Mouse (Mus musculus): Measurements from ENCODE around the gene Myo15b. TPM values are rescaled to one million over a fixed set of nuclear protein-coding genes. Genes with fewer than 3 reads are reported as not detected.

The Myo15b gene
- polyA plus RNA-seq (2017; shearing (Covaris generic)): not detected

DNA sequence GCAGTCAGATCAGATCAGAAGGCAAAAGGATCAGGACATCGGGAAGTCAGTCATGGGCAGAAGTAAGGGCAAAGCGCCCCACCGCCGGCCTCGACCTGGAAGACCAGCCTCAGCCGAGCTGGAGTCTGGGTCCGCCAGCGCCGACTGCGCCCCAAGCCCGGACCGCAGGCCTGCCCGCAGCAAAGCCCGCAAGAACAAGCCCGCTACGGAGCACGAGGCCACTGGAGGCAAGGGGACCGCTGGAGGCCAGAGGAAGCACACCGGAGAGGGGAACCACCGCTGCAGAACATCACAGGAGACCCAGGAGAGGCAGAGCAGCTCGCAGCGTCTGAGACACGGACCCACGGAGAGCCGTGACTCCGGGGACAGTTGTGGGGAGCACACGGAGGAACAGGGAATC is at the start of gene Myo15b:
TSS of gene Myo15b (plus strand) at position 53 of the 400 bp plus-strand sequence.

DNA sequence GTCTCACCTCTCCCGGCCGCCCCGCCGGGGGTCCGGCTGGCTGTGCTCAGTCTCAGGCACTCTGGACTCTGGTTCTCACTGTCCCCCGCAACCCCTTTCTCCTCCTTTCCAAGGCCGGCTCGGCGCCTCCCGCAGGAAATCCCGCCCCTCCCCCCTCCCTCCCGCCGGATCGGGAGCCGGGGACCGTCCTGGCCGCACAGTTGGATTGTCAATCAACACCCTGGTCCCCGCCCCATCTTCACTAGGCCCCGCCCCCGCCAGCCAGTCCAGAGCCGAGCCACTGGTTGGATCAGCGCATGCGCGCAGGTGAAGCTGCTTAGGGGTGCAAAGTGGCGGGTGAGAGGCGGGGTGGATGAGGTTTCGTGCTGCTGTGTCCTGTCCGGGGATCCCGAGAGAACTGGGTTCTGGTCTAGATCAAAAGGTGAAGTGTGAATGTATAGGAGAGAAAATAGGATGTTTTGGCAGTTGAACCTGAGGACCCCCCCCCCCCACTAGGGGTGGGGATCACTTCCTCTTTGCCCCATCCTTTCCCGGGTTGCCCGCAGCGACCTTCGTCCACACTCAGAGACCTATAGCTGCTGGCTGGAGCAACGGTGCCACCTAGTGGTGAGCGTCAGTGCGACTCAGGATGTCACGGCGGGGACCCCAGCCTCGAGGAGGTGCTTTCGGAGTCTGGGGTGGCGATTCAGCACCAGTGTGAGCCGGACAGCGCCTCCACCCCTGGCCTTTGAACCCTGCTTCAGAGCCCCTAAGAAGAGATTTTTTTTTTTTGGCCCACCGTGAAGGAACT is 44.5 kb upstream of the Myo15b start, which contains the start of gene Caskin2:
TSS of gene Caskin2 (minus strand) at position 133 of the 790 bp plus-strand sequence.

DNA sequence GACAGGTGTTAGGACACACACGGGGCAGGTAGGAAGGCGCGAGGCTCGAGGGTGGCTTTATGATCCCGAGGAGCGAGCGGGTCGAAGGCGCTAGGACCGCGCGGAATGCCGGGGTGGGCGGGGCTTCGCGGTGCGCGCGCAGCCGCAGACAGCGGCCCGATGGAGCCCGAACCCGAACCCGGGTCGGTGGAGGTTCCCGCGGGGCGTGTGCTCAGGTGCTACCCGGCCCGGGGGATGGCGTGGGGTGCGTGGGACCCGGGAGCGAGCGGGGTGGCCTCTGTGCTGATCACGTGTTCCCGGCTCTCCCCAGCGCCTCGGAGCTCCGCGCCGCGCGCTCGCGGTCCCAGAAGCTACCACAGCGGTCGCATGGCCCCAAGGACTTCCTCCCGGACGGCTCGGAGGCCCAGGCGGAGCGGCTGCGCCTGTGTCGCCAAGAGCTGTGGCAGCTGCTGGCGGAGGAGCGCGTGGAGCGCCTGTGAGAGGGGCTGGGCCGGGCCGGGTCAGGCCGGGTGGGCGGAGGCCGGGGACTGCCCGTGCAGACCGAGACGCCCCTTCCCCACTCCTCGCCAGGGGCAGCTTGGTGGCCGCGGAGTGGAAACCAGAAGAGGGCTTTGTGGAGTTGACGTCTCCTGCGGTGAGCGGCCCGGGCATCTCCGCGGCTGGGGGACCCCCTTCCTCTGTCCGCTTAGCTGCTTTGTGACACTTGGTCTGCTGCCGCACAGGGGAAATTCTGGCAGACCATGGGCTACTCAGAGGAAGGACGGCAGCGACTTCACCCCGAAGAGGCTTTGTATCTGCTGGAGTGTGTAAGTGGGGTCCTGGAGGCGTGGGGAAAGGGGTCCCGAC is 43.4 kb upstream of the Myo15b start, which contains the start of gene Tsen54:
TSS of gene Tsen54 (plus strand) at position 120 of the 846 bp plus-strand sequence.

DNA sequence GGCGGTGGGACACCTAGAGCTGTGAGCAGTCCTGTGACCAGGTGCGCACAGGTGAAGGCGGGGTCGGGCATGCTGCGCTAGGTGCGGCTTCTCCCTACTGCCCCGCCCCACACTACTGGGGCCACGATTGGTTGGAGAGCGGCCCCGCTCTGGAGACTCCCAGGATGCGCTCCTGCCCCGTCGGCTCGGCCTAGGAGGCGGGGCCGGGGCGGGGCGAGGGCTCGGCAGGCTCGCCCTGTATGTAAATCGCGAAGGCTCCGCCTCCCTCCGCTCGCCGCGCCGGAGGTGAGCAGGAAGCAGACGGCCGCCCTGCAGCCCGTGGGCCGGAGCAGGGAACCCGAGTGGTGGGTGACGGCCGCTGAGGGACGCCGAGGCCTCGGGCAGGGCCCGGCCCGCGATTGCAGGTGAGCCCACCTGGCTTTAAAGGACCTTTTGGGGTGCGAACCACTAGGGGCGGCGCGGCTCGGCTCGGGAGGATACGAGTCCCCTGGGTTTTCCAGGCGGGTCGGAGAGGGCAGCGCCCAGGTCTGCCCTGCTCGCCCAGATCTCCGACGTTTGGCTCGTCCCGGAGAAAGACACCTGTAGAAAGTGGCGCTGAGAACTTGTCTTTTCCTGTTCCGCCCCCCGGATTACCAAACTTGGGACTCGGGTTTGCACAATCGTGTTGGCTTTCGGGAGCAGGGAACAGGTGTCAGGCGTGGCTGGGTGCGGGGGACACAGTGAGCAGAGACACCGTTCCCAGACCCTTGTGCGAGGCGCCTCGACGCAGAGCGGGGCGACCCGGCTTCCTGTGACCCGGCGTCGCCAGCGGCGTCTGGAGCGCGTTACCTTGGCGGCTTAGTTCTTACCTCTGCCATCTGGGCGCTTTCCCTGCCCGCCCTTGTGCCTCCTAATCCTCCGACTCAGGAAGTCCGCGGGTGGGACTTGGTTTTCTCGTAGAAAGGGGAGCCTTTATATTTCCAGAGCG is 34.1 kb upstream of the Myo15b start, which contains the start of gene Llgl2:
TSS of gene Llgl2 (plus strand) at position 276 of the 967 bp plus-strand sequence.

DNA sequence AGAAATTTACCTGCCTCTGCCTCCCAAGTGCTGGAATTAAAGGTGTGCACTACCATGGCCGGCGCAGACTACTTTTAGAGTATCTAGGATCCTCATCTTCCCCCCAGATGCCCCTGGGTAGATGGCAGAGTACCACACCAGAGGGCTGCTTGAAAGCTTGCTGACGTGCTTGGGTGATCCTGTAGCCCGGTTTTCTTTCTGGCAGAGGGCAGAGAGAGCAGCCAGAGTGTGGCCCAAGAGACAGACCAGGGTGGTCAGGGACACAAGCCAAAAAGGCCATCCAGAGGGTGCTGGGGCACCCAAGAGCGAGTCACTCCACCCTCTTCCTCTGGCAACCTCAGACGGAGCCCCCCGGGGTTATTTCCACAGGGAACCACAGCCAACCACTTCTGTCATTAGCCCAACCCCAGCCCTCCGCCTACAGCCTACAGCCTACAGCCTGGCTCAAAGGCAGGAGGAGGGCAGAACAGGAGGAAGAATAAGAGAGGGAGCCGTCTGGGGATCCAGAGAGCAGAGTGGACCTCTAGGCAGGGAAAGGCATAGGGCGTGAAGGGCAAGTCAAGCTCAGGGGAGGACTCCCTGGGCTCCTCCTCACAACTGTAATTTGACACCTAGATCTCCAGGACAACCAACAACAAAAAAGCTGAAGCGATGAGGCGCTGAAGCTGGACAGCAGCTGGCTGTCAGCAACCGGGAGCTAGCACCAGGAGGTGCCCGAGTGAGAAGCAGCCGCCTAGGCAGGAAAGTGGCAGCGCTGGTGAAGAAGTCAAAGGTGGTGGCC is 41.5 kb downstream of the Myo15b start, which contains the start of gene Smim5:
TSS of gene Smim5 (plus strand) at position 481 of the 781 bp plus-strand sequence.

DNA sequence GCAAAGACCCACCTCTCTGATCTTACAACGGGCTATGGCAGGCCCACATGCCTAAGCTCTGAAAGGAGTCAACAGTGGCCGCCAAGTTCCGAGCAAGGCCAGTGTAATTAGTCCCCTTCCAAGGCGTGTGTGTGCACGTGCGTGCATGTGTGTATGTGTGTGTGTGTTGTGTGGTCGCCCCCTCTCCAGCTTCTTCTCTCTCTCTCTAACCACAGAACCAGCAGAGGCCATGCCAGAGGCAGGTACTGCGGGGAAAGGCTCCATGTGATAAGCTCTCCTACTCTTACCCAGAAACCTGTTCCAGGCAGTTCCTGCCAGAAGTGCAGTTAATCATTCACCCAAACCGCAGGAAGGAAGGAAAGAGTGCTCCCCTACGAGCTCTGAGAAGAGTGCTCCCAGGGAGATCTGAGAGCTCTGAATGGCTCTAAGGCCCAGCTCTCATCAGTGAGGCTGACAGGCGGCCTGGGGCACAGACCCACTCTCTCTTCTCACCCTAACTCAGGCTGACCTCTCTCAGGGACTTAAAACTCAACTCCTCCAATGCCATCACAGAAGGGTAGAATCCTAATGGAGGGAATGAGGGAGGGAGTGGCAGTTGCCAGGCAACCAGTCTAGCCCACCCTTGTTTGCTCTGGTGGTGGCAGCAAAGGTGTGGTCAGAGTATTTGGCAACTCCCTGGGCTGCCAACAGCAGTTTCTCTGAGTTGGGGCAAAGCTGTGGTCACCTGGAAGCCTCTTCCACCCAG is 53.6 kb downstream of the Myo15b start, which contains the start of gene Smim6:
TSS of gene Smim6 (plus strand) at position 386 of the 745 bp plus-strand sequence.

DNA sequence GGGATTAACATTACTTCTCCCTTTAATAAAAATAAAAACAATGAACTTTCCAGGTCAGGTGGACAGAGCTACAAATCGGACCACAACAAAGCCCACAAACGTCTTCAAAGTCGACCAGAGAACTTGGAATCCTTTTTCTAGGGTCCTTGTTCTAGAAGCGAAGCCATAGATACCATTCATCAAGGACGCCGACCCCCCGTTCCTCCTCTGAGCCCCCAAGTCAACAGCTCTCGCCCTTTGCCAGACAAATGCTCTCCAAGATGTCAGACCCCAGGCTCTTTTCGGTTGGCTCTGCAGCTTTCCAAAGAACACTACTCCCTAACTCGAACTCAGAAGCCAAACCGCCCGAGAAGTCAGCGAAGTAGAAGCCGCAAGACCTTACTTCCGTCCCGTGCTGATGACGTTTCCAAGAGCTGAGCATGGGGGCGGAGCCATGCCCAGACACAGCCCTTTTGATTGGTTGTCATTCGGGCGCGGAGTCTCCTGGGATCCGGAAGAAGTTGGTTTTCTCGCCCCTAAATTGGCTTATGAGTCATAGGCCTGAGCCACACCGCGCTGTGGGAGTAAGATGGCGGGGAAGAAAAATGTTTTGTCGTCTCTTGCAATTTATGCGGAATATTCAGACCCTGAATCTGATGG is 75.0 kb downstream of the Myo15b start, which contains the start of the genes Sap30bp and Recql5:
TSS of gene Sap30bp (plus strand) at position 175 of the 639 bp plus-strand sequence.
TSS of gene Recql5 (minus strand) at position 370 of the 639 bp plus-strand sequence.

Other genes with a start within 250 kb of the Myo15b start
- 168 TPM for gene Mif4gd, start 245.4 kb upstream of the Myo15b start, polyA plus RNA-seq (2017; shearing (Covaris generic))
- gene Slc25a19, start 230.1 kb upstream of the Myo15b start, polyA plus RNA-seq (2017; shearing (Covaris generic)): 27.4 TPM
- gene Grb2, start 149.8 kb upstream of the Myo15b start, polyA plus RNA-seq (2017; shearing (Covaris generic)): 176 TPM
- gene Tmem94, start 93.0 kb upstream of the Myo15b start, polyA plus RNA-seq (2017; shearing (Covaris generic)): 20.7 TPM
- gene Caskin2, start 44.8 kb upstream of the Myo15b start, polyA plus RNA-seq (2017; shearing (Covaris generic)): 0.30 TPM
- gene Tsen54, start 43.7 kb upstream of the Myo15b start, polyA plus RNA-seq (2017; shearing (Covaris generic)): 24.6 TPM
- 25.9 TPM for gene Llgl2, start 34.4 kb upstream of the Myo15b start, polyA plus RNA-seq (2017; shearing (Covaris generic))
- gene Smim5, start 41.6 kb downstream of the Myo15b start, polyA plus RNA-seq (2017; shearing (Covaris generic)): not detected
- gene Smim6, start 53.6 kb downstream of the Myo15b start, polyA plus RNA-seq (2017; shearing (Covaris generic)): 0.36 TPM
- gene Sap30bp, start 74.9 kb downstream of the Myo15b start, polyA plus RNA-seq (2017; shearing (Covaris generic)): 38.0 TPM
- 10.1 TPM for gene Recql5, start 75.1 kb downstream of the Myo15b start, polyA plus RNA-seq (2017; shearing (Covaris generic))
- gene Itgb4, start 116.3 kb downstream of the Myo15b start, polyA plus RNA-seq (2017; shearing (Covaris generic)): not detected
- 18.7 TPM for gene Galk1, start 154.3 kb downstream of the Myo15b start, polyA plus RNA-seq (2017; shearing (Covaris generic))
- 1,639 TPM for gene H3f3b, start 169.6 kb downstream of the Myo15b start, polyA plus RNA-seq (2017; shearing (Covaris generic))
- 48.4 TPM for gene Unk, start 171.9 kb downstream of the Myo15b start, polyA plus RNA-seq (2017; shearing (Covaris generic))
- 92.3 TPM for gene Unc13d, start 219.6 kb downstream of the Myo15b start, polyA plus RNA-seq (2017; shearing (Covaris generic))
- gene Wbp2, start 228.6 kb downstream of the Myo15b start, polyA plus RNA-seq (2017; shearing (Covaris generic)): 267 TPM